Mouse (Mus musculus) frontal cortex, adult (tissue): ENCODE results near the gene Senp5.
A peak's percentile ranks its signal among the peaks of the same experiment; 100 is the strongest.
"Not testable (repeated sequence)": the region's sequence is repeated elsewhere in the genome, so short reads cannot be mapped to it uniquely, and the experiment has no call there.

Source experiments
- ATAC-seq: cut with Nextera tagmentation; 2 replicates; pipeline ENCODE4 v1.9.2; 2017; ENCODE audit warnings: mild to moderate bottlenecking, moderate library complexity, mixed read lengths; ENCODE audit not compliant: low TSS enrichment

Senp5 gene

DNA sequence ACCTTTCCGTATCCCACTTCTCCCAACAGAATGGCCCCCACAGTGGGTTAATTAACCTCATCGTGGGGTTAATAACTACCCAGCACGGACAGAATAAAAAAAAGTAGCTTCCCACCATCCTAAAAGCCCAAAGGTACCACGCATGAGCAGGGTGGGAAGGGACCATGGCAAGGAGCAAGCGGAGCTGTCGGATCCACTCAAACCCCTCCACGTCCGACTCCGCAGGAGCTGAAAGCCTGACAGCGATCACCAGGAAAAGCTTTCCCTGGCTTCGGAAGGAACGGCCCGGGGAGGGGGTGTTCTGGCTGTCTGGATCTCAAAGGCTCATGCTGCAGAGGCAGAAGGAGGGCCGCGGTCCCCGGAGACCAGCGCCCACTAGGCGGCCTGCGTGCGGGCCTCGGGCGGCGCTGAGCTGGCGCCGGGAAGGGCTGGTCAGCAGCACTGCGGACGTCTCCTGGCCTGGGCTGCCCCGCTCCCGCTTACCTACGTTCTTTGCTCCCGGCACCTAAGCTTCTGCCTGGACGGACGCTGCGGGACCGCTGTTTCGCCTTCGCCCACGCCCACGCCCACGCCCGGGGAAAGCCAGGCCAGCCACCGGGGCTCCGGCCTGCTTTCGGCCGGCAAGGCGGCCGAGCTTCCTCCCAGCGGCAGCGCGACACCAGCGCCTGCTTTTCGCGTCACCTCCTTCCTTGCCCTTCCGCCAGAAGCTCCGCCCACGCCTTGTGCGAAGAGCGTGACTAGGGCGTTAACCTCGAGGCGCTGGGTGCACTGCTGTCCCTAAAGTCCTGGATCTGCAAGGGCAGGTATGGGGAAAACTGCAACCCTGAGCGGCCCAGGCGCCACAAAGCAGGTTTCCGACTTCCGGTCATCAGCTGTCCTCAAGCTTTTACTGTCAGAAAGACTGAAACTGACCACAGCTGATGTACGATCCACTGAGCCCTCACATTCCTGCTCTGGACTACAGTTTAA lies at the start of gene Senp5:
Gene Senp5 (minus strand): TSS at position 779 of the 969 bp plus-strand sequence.
- peak; percentile 90 for ATAC-seq

DNA sequence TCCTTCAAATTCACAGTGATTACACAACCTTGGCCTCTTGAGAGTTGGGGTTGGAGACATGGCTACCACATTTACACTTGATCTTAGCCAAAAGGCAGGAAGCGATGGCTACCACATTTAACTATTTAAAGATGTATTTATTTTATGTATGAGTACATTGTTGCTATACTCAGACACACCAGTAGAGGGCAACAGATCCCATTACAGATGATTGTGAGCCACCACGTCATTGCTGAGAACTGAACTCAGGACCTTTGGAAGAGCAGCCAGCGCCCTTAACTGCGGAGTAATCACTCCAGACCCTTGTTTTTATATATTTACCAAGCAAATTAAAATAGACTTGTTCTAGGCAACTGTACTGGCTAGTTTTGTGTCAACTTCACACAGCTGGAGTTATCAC lies 39.3 kb upstream of the Senp5 start:
- ATAC-seq = no peak

- ATAC-seq = no peak
These were observed 16.6 kb upstream of the Senp5 start for GRCm38 (mm10) chr16:32019678-32020077.

DNA sequence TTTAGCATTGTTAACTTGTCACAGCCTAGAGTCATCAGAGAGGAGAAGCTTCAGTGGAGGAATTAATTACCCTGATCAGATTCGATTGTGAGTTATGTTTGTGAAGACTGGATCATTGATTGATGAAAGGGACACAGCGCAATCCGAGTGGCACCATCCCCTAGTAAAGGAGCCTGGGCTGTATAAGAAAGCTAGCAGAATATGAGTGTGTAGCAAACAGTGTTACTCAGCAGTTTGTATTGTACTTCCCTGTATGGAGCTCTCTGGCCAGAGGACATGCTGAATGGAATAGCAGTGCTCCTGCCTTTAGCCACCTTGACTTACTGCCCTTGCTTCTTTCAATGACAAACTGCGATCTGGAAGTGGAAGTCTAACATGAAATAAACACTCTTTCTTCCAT lies 7.2 kb upstream of the Senp5 start:
- no peak for ATAC-seq

DNA sequence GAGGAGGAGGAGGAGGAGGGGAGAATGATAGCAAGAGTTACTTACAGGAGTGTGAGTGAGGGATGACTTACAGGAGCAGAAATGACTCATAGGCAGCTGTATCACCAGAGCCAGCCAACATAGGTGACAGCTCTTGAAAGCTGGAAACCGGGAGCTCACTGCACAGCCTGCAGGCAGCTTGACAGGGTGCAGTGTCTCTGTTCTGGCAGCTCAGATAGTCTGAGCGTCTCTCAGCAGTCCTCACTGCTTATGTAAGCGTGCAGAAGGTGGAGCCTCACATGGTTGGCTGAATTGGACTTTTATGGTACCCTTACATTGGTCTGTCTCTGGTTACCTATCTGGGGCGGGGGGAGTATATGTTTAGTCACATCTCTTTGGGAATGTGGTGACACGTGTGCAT lies 6.8 kb upstream of the Senp5 start:
- peak; percentile 94 for ATAC-seq

GRCm38 (mm10) chr16:32008529-32009293 lies 5.6 kb upstream of the Senp5 start:
- ATAC-seq = no peak

- no peak for ATAC-seq
These were observed 1.6 kb upstream of the Senp5 start for GRCm38 (mm10) chr16:32004731-32005130.

DNA sequence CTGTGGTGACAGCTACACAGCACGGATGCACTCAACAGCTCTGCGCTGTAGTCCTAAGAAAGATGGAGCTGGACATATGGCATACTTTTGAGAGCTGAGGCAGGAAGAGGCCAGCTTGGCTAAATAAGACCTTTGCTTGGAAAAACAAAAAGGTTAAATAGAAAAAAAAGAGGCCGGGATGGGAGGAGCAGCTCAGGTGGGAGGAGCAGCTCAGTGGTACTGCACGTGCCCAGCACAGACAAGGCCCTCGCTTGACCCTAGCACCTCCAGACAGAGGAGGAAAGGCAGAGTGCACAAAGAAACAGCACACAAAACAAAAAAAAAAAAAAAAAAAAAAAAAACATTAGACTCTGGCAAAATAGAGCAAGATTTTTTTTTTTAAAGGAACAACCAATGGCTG lies 6.7 kb downstream of the Senp5 start:
- no peak for ATAC-seq

DNA sequence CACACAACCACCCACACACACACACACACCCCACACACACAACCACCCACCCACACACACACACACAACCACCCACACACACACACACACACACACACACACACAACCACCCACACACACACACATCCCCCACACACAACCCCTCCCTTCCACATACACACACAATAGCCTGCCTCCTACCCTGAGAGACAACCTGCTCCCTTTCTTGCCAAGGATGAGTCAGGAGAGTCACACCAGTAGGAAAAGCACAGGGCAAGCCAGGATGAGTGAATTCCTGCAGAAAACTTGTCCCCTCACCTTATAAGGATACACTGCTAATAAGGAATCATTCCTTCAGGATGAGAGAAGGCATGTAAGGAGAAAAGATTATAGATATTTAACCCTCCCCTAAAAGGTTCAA lies 9.1 kb downstream of the Senp5 start:
- 0 out of 2 replicates have a peak, but pooled peaks have one; percentile 47 for ATAC-seq

DNA sequence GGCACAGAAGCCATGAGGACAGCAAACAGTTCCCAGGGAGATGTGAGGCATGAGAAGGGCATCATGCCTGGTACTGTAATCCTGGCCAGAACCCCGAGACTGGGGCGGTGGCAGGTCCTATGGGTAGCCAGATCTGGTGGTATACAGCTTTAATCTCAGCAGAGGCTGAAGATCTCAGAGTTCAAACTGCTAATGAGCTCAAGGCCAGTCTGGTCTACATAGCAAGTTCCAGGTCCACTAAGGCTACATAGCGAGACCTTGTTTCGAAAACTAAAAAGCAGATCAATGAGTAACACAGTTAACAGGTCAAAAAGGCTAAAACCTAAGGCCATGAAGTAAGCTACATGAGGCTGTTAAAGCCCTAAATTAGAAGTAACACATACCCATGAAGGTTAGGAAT lies 9.9 kb downstream of the Senp5 start:
- ATAC-seq = no peak

- ATAC-seq = no peak
These were observed 11.0 kb downstream of the Senp5 start for GRCm38 (mm10) chr16:31992039-31992438.

DNA sequence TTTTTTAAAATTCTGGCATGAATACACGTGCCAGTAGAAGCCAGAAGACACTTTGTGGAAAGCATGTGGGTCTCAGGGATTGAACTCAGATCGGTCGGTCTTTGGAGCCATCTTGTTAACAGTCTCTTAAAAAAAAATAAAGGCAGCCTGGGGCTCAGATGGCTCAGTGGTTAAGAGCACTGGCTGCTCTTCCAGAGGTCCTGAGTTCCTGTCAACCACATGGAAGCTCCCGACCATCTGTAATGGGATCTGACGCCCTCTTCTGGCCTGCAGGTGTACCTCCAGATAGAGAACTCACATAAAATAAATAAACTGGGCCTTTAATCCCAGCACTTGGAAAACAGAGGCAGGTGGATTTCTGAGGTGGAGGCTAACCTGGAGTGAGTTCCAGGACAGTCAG lies 22.1 kb downstream of the Senp5 start:
- no peak for ATAC-seq

- no peak for ATAC-seq
These were observed 23.6 kb downstream of the Senp5 start for GRCm38 (mm10) chr16:31979501-31979900.

DNA sequence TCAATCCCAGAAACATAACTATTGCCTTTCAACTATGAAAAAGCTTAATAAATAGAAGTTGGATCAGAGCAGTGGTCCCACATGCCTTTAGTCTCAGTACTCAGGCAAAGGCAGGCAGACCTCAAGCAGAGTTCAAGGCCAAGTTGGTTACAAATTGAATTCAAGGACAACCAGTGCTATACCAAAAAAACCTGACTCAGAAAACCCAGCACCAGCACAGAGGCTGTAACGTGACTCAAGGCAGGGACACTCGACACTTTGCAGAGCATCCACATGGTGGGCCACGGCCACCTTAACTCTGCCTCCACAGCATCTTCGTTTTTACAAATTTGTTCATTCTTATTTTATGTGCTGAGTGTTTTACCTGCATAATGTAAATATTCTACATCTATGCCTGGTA lies 27.8 kb downstream of the Senp5 start:
- ATAC-seq = no peak

DNA sequence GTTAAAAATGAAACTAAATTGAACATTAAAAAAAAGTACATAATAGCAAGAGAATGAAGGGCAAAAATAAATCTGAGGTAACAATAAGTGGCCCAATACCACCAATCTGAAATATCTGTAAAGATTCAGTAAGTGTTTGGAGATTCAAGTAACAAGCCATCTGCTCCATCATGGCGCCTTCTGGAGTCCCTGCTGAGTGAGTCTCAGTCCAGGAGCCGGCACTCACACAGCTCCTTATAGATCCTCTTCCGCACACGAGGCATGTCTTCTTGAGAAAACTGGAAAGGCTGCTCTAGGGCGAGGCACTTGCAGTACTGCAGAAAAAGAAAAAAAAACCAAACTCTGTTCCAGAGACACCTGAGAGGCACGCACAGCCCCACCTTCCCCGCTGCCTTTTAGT lies 39.9 kb downstream of the Senp5 start:
- peak; percentile 83 for ATAC-seq

GRCm38 (mm10) chr16:31948345-31948774 lies 54.7 kb downstream of the Senp5 start, which contains the start of the genes 0610012G03Rik and Ncbp2:
0610012G03Rik (minus strand) TSS chr16:31948494.
Ncbp2 (plus strand) TSS chr16:31948513.
- peak; percentile 74 for ATAC-seq

DNA sequence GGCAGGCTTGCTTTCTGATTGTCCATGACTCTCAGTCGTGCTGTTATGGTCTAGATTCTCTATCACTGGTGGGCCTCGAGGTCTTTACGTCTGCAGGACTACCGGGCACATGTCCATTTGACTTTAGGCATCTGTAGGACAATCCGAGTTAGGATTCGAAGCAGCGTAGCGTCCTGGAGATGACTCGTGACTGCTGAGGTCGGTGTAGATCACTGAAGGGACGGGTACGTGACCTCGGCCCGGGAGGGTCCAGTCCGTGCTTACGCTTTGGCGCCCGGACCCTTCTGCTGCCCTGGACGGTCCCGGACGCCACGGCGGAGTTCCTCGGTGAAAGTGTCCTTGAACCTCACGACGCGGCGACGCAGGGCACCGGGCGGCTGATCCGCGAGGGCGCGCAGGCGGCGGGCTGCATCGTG lies 55.2 kb downstream of the Senp5 start:
- ATAC-seq = peak; percentile 10; the same call in 1 of the 2 replicates

DNA sequence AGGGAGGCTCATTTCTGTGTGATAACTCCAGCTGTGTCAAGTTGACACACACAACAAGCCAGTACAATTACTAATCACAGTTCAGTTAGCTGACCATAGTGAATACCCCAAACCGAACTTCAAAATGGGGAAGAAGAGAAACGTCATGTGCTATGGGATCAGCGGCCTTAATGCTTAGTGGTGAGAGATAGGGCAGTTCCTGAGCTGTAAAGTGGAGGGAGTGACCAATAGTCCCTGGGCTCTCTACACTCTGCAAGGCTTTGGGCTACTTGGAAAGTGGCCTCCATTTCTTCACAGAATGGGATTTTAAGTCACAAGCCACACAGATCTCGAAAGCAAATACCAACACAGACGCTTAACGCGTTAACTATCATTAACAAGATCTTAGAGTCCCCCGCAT lies 55.8 kb downstream of the Senp5 start:
- ATAC-seq = no peak

DNA sequence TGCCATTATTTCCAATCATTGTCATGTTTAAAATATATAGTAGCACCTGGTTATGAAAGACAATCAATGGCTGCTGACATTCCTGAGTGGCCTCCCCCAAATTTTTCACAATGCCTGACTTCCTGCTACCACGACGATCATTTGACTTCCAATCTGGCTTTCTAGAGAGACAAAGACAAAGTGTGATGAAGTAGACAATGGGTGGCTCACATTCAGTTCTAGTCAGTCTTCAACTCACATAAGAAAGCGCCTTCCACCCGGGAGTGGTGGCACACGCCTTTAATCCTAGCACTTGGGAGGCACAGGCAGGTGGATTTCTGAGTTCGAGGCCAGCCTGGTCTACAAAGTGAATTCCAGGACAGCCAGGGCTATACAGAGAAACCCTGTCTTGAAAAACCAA lies 57.1 kb downstream of the Senp5 start:
- not testable (repeated sequence) for ATAC-seq

DNA sequence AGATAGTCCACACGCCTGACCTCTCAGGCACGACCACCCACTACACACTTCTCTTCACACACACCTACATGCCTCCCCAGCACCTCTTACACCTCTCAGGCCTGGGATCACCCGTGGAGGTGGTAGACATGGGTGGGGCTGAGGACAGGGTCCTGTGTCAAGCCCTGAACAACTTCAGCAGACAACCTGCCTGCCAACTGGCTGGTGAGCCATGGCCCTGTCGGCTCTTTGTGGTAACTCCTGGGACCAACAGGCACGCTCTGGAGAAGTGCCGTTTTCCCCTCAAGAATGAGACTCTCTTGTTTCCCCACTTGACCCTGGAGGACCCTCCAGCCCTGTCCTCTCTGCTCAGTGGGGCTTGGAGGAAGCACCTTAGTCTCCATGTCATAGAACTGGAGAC lies 57.7 kb downstream of the Senp5 start:
- ATAC-seq = no peak

DNA sequence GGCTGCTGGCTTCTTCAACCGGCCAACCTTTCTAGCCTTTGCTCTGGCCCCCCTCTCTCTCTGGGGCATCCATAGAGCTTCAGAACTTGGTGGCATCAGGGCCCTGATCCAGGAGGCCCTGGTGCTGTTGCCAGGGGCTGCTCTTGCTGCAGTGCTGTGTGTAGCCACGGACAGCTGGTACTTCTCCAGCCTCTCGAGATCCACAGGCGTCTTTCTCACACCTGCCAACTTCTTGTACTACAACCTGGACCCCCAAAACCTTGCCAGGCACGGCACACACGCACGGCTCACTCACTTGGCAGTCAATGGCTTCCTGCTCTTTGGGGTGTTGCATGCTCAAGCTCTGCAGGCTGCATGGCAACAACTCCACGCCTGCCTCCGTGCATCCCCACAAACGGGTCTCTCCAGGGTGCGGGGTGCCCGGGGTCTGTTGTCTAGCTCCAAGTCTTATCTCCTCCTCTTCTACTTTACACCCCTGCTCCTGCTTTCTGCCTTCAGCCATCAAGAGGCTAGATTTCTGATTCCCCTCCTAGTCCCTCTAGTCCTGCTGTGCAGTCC lies 58.3 kb downstream of the Senp5 start:
- no peak for ATAC-seq

GRCm38 (mm10) chr16:31943980-31944379 lies 59.1 kb downstream of the Senp5 start:
- peak; percentile 52 for ATAC-seq
